Mouse (Mus musculus): ENCODE results near the gene Tarsl2.

DNA sequence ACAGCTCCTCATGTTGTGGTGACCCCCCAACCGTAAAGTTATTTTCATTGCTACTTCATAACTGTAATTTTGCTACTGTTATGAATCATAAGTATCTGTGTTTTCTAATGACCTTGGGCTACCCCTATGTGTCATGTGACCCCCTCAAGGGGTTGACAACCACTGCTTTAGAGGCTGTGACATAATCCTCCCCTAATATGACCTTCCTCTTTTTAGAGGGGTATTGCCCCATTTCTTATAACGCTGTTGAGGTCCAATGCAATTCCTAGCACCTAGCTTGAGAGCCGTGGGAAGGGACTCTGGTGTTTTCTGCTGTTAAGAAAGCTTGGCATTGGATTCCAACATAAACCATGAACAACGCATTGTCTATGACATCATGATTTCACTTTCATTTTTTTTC is 6.0 kb downstream of the Tarsl2 start:
- no peak for TF ChIP-seq POLR2A (IDR thresholded peaks at IDR 0.05; ENCODE audit: low read depth, low read length)
- no peak for TF ChIP-seq HCFC1 (IDR thresholded peaks at IDR 0.05; ENCODE audit: low read depth, low read length)
- TF ChIP-seq EP300 (IDR thresholded peaks at IDR 0.05; ENCODE audit: low read length): no peak
- TF ChIP-seq CTCF (conservative IDR thresholded peaks at IDR 0.05 in 1 of 2, IDR thresholded peaks at IDR 0.05 in 1 of 2; ENCODE audit: low read depth in 2 of 2, low read length in 2 of 2): no peak
- TF ChIP-seq BHLHE40 (IDR thresholded peaks at IDR 0.05; ENCODE audit: low read depth, low read length): no peak
- TF ChIP-seq SIN3A (IDR thresholded peaks at IDR 0.05; ENCODE audit: low read length): no peak
- TF ChIP-seq CHD1 (IDR thresholded peaks at IDR 0.05; ENCODE audit: low read depth, low read length): no peak
- TF ChIP-seq ETS1 (conservative IDR thresholded peaks at IDR 0.05; ENCODE audit: low read depth, low read length): no peak
- no peak for TF ChIP-seq ZNF384 (IDR thresholded peaks at IDR 0.05; ENCODE audit: low read depth, low read length)
- no peak for TF ChIP-seq MAX (IDR thresholded peaks at IDR 0.05; ENCODE audit: low read length)
- TF ChIP-seq TBP (conservative IDR thresholded peaks at IDR 0.05; ENCODE audit: low read depth, low read length): no peak
- TF ChIP-seq MAFK (IDR thresholded peaks at IDR 0.05; ENCODE audit: insufficient replicate concordance, low read length): no peak
- no peak for TF ChIP-seq ZC3H11A (IDR thresholded peaks at IDR 0.05; ENCODE audit: low read depth, low read length)

All from CH12.LX (cell line).